Mouse (Mus musculus) C2C12 (cell line): ENCODE results near the gene Fam47e. TPM values are rescaled to one million over a fixed set of nuclear protein-coding genes. Genes with fewer than 3 reads are reported as not detected.

ENCODE experiments used
- H3K27me3 ChIP-seq: one replicate; pipeline ENCODE4 v1.6.1; 2011; ENCODE audit not compliant: control insufficient read depth, insufficient read depth, insufficient read length
- H3K36me3 ChIP-seq: one replicate; pipeline ENCODE4 v1.6.1; 2011; ENCODE audit not compliant: control insufficient read depth, insufficient read depth
- H3K4me3 ChIP-seq: one replicate; pipeline ENCODE4 v1.5.1; 2011; ENCODE audit warnings: mild to moderate bottlenecking, control low read depth; ENCODE audit not compliant: poor library complexity, insufficient read depth, severe bottlenecking
- H3K79me2 ChIP-seq: one replicate; pipeline ENCODE4 v1.6.1; 2011; ENCODE audit not compliant: control insufficient read depth, insufficient read depth
- H3K79me3 ChIP-seq: one replicate; pipeline ENCODE4 v1.6.1; 2011; ENCODE audit warnings: low read depth, control low read depth
- H3ac ChIP-seq: one replicate; pipeline ENCODE3; 2011; ENCODE audit warnings: low read depth; ENCODE audit not compliant: control insufficient read depth, insufficient read length
- CEBPB ChIP-seq: IDR thresholded peaks from one replicate; pipeline ENCODE4 v1.6.1; 2011; ENCODE audit warnings: low read depth, mild to moderate bottlenecking, control low read depth, moderate library complexity
- CTCF ChIP-seq: IDR thresholded peaks from one replicate; pipeline ENCODE4 v1.5.1; 2011; ENCODE audit not compliant: control insufficient read depth, insufficient read depth, insufficient read length
- FOSL1 ChIP-seq: IDR thresholded peaks from one replicate; pipeline ENCODE4 v1.8.0; 2011; ENCODE audit warnings: mild to moderate bottlenecking, low read length; ENCODE audit not compliant: poor library complexity, insufficient read depth, severe bottlenecking
- MAX ChIP-seq: IDR thresholded peaks from one replicate; pipeline ENCODE4 v1.6.1; 2011; ENCODE audit warnings: mild to moderate bottlenecking, control low read depth
- MYOD1 ChIP-seq: IDR thresholded peaks from one replicate; pipeline ENCODE4 v1.6.1; 2011; ENCODE audit warnings: low read depth; ENCODE audit not compliant: control insufficient read depth, insufficient read length
- MYOG ChIP-seq: IDR thresholded peaks from one replicate; pipeline ENCODE4 v1.6.1; 2011; ENCODE audit not compliant: control insufficient read depth, insufficient read length; ENCODE audit errors: extremely low read depth
- USF1 ChIP-seq: IDR thresholded peaks from one replicate; pipeline ENCODE4 v1.6.1; 2011; ENCODE audit warnings: low read depth, mild to moderate bottlenecking, control low read depth, moderate library complexity
- polyA plus RNA-seq: library from polyadenylated mRNA; unstranded; fragments of >200 nt; fragmentation: generic; extraction: Trizol; gene quantifications from one replicate; pipeline ENCODE4 v1.2.1, GENCODE M21; 2012; ENCODE audit warnings: missing spikeins

The Fam47e gene
- polyA plus RNA-seq, 1 experiment, result not detected

- TF ChIP-seq MYOD1 (no peak), USF1 (no peak), CEBPB (no peak), CTCF (no peak), MAX (no peak), MYOG (no peak), FOSL1 (no peak)
- no peaks in the 10 kb centered on the region for H3K36me3 ChIP-seq
- no peak overlapping the region for H3ac ChIP-seq
Measured at GRCm38 (mm10) chr5:92627896-92628295, 73.0 kb downstream of the Fam47e start.

GRCm38 (mm10) chr5:92633526-92633925, 78.7 kb downstream of the Fam47e start:
- no peak for TF ChIP-seq MAX
- TF ChIP-seq FOSL1, result no peak
- TF ChIP-seq USF1, result no peak
- no peak for TF ChIP-seq MYOG
- TF ChIP-seq CEBPB, result no peak
- Histone ChIP-seq H3K27me3 (no peaks in the 10 kb centered on the region), H3K79me3 (no peaks in the 10 kb centered on the region)

More at GRCm38 (mm10) chr5:92627896-92628295, 73.0 kb downstream of the Fam47e start:
- Histone ChIP-seq H3K79me2 (no peaks in the 10 kb centered on the region), H3K27me3 (no peaks in the 10 kb centered on the region), H3K79me3 (no peaks in the 10 kb centered on the region), H3K4me3 (no peak overlapping the region)

GRCm38 (mm10) chr5:92634916-92635315, 80.0 kb downstream of the Fam47e start:
- Histone ChIP-seq H3ac (no peak overlapping the region), H3K79me3 (no peaks in the 10 kb centered on the region), H3K36me3 (no peaks in the 10 kb centered on the region), H3K27me3 (no peaks in the 10 kb centered on the region), H3K79me2 (no peaks in the 10 kb centered on the region), H3K4me3 (no peak overlapping the region)
- TF ChIP-seq CTCF (no peak), CEBPB (no peak), MYOD1 (no peak), USF1 (no peak), MYOG (no peak), FOSL1 (no peak), MAX (no peak)

More at GRCm38 (mm10) chr5:92633526-92633925, 78.7 kb downstream of the Fam47e start:
- Histone ChIP-seq H3K36me3 (no peaks in the 10 kb centered on the region), H3K4me3 (no peak overlapping the region), H3K79me2 (no peaks in the 10 kb centered on the region), H3ac (no peak overlapping the region)

- TF ChIP-seq MYOG (no peak), USF1 (no peak), MAX (no peak), FOSL1 (no peak), CEBPB (no peak), MYOD1 (no peak), CTCF (no peak)
- no peaks in the 10 kb centered on the region for H3K79me2 ChIP-seq
- H3K27me3 ChIP-seq, result no peaks in the 10 kb centered on the region
- H3ac ChIP-seq, result no peak overlapping the region
- no peaks in the 10 kb centered on the region for H3K79me3 ChIP-seq
- H3K4me3 ChIP-seq, result no peak overlapping the region
- H3K36me3 ChIP-seq, result no peaks in the 10 kb centered on the region
Measured at GRCm38 (mm10) chr5:92635891-92636290, 81.0 kb downstream of the Fam47e start.

GRCm38 (mm10) chr5:92640861-92641260, 86.0 kb downstream of the Fam47e start:
- TF ChIP-seq CEBPB, result no peak
- no peak for TF ChIP-seq MYOD1
- no peak for TF ChIP-seq USF1
- no peak for TF ChIP-seq MAX
- TF ChIP-seq CTCF, result no peak
- no peak for TF ChIP-seq FOSL1
- TF ChIP-seq MYOG, result no peak
- Histone ChIP-seq H3ac (no peak overlapping the region), H3K79me2 (no peaks in the 10 kb centered on the region), H3K27me3 (no peaks in the 10 kb centered on the region), H3K4me3 (no peak overlapping the region), H3K36me3 (no peaks in the 10 kb centered on the region), H3K79me3 (no peaks in the 10 kb centered on the region)

Other genes with a start within 250 kb of the Fam47e start
- 8.0 TPM for gene Sdad1, start 244.6 kb upstream of the Fam47e start, polyA plus RNA-seq
- not detected for gene Cxcl9, start 227.0 kb upstream of the Fam47e start, polyA plus RNA-seq
- gene Art3, start 223.2 kb upstream of the Fam47e start, polyA plus RNA-seq, result 0.39 TPM
- 0.18 TPM for gene Cxcl10, start 206.2 kb upstream of the Fam47e start, polyA plus RNA-seq
- gene Nup54, start 119.8 kb upstream of the Fam47e start, polyA plus RNA-seq, result 13.4 TPM
- gene Scarb2, start 48.2 kb upstream of the Fam47e start, polyA plus RNA-seq, result 23.6 TPM
- gene Stbd1, start 48.0 kb downstream of the Fam47e start, polyA plus RNA-seq, result 50.6 TPM
- not detected for gene Ccdc158, start 120.2 kb downstream of the Fam47e start, polyA plus RNA-seq
- gene Shroom3, start 128.4 kb downstream of the Fam47e start, polyA plus RNA-seq, result 0.57 TPM